Mouse (Mus musculus) spleen, postnatal 4 days (tissue): ENCODE measurements around the gene Lrrc75b.
"Not testable (repeated sequence)": the region's sequence is repeated elsewhere in the genome, so short reads cannot be mapped to it uniquely, and the experiment has no call there.

Experiments
- DNase-seq, 2 experiments: peaks; one replicate each; pipeline ENCODE4 v3.0.0; 2022; ENCODE audit warnings: low spot score in 2 of 2

Gene Lrrc75b

DNA sequence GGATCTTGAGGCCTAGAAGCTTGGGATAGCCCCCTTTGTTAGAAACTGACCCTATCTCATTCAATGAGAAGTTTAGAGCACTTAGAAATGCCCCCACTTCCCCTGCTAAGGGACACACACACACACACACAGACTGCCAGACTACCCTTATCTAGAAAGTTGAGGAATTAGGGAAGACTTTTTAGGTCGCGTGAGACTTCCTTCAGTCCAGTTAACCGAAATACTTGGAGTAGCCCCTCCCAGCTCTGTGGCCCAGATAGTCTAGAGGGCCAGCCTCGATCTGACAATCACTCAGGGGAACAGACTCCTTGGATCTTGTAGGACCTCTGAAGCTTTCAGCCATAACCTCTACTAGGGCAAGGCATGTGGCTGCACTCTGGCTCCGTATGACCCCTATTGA, 7.9 kb upstream of the Lrrc75b start:
- no peak for DNase-seq

- DNase-seq = not testable (repeated sequence)
Observed at GRCm38 (mm10) chr10:75566765-75567164, 6.6 kb upstream of the Lrrc75b start.

DNA sequence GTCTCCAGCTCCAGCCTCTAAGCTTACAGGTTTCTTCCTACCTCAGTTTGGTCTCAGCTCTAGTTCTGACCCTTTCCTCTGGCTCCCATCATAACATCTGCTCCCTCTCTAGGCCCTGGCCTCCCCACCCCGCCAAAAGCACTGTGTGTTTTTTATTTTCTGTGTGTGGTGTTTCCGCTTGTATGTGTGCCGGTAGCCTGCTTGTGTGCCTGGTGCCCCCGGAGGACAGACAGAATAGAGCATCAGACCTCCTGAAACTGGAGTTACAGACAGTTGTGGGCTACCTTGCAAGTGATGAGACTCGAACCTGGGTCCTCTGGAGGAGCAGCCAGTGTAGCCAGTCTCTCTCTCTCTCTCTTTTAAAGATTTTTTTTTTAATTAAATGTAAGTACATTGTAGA, 6.2 kb upstream of the Lrrc75b start:
- DNase-seq = no peak

GRCm38 (mm10) chr10:75565906-75566305, 5.8 kb upstream of the Lrrc75b start:
- no peak for DNase-seq

DNA sequence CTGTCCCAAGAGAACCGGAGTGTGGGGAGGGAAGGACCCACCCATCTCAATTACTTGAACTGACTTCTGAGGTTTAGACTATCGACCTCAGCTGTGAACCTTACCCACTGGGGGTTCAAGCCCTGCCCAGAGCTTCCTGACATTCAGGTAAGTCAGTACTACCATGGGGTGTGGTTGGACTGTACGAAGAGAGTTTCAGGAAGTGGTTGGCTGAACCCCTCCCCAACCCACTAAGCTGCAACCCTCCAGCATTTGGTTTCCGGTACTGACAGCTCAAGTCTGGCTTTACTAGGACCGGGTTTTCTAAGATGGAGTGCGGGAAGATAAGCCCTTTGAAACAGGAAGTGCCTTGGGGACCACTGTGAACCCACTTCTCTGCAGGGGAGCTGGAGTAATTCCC, 5.3 kb upstream of the Lrrc75b start:
- DNase-seq = peak in 1 of 2 experiments; percentile 49

GRCm38 (mm10) chr10:75564687-75565265, 4.6 kb upstream of the Lrrc75b start:
- peak in 1 of 2 experiments; percentile 60 for DNase-seq

DNA sequence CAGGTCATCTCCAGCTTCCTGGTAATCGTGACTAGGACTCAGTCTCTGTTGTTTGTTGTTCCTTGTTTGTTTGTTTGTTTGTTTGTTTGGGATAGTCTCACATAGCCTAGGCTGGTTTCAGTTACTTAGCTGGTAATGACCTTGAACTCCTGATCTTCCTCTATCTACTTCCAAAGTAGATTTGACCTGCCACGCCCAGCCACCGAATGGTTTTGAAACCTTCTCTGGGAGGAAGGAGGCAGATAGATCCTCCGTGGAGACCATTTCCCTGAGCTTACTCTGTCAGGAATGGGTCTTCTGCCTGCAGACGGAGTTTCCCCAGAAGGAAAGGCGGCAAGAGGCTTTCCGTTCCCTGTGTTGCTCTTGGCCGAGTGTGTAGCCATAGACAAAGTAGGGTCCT, 2.5 kb upstream of the Lrrc75b start:
- DNase-seq = no peak

GRCm38 (mm10) chr10:75561071-75561654, 1.0 kb upstream of the Lrrc75b start, which contains the start of gene Ggt1:
Gene Ggt1 (plus strand): TSS chr10:75561604.
- peak in 1 of 2 experiments; percentile 58 for DNase-seq

GRCm38 (mm10) chr10:75560549-75560899, 394 bp upstream of the Lrrc75b start:
- peak in 1 of 2 experiments; percentile 58 for DNase-seq

DNA sequence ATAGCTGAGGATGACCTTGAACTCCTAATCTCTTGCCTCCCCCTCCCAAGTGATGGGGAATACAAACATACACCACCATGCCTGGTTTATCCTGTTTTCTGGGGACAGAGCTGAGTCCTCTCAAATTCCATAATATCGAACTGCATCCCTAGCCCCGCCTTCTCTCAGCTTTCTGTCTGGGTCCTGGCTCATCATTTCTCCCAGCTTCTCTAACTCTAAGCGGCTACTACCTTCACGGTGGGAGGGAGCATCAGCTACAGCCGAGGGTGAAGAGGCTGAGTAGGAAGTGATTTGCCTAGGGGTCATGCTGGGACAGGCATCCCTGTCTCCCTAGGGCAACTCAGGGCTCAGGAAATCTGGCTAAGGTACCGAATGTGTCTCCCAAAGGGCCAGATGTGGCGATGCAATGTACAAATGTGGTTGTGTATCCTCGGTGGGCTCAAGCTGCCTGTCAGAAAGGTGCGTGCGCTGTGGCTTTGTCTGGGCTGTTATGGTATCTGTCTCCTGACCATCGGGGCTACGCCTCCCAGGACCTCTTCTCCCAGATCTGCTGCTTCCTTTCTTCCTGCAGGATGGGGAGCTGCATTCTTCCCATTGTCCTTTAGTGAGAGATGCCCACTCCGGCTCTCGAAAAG, 972 bp downstream of the Lrrc75b start:
- peak in 1 of 2 experiments; percentile 57 for DNase-seq

GRCm38 (mm10) chr10:75558515-75558914, 1.6 kb downstream of the Lrrc75b start:
- DNase-seq = no peak

DNA sequence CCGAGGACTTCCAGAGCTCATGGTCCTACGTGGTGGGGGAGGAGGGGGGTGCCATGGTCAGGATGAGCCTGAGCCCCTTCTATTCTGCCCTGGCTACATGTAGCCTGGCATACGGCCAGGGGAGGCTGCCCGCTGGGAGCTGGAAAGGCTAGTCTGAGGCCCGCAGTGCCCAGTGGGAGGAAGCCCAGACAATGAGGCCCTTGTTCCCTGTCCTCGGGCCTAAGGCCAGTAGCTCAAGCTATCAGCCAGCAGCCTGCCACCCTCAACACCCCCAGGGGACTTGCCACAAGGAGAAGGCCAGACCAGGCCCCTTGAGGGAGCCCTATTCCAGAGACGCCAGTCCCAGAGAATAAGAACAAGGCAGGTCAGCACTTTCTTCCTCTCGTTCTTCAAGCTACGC, 4.1 kb downstream of the Lrrc75b start:
- no peak for DNase-seq

DNA sequence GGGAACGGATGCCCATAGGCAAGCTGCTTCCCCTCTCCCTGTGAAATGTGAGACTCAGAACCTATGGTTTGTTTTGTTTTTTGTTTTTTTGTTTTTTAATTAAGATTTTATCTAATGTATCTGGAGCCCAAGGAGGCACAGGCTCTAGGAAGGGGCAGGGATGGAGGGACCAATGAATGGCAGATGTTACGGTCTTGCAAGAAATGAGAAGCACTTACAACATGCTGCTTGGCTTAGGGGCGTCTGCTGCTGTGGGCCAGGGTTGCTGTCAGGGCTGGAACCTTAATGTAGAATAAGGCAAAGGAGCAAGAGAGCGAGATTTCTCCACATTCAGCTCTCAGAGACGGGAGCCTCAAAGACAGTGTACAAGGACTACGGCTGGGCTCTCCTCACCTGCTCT, 4.6 kb downstream of the Lrrc75b start:
- no peak for DNase-seq

GRCm38 (mm10) chr10:75554090-75554489, 6.0 kb downstream of the Lrrc75b start:
- no peak for DNase-seq

DNA sequence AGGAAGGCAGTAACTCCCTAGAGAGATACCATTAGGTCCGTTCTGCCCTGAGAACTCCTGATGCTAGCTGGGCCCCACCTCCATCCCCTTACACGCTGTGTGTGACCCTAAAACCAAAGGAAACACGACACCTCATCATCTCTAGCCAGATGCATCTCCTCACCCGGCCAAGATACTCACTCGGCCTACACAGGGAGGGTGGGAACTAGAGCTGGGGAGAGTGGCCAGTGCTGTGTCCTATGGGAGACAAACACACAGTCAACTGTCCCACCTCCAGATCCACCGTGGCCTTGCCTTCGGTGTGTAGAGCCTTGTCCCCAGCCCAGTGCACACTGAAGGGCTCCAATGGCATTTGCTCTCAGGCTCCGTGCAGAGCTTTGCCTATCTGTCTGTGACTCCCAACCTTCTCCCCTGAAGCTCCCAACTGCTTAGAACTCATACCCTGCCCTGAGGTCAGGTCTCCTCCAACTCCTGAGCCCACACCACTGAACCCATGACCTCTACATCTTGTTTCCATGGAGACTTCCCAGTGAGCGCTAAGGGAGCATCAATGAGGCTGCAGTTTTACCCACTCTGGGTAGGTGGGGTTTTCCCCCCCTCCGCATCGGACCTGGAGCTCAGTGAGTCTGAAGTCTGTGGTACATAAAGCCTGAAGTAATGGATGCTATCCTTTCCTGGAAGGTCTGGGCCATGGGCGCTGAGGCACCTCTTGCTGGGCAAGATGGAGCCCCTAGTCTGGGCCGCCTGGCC, 7.3 kb downstream of the Lrrc75b start:
- no peak for DNase-seq

GRCm38 (mm10) chr10:75552106-75552505, 8.0 kb downstream of the Lrrc75b start:
- DNase-seq = no peak

DNA sequence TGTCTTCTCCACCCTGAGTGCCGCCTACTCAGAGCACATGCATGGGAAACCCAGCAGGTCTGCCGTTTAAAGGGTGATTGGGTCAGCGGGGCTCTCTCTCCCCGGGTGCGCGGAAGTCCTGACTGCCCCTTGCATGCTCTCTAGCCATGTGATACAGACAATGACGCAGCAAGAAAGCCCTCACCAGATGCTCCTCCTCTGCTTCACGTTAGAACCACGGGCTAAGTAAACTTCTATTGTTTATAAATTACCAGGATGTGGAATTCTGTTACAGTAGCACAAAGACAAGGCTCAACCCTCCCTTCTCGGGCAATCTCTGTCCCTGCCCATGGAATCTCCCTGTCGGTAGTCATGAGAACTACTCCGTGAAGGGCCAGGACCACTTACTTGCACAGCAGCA, 9.0 kb downstream of the Lrrc75b start:
- DNase-seq = no peak

GRCm38 (mm10) chr10:75549886-75550285, 10.2 kb downstream of the Lrrc75b start:
- no peak for DNase-seq

- DNase-seq = no peak
Observed at GRCm38 (mm10) chr10:75548486-75548885, 11.6 kb downstream of the Lrrc75b start.

DNA sequence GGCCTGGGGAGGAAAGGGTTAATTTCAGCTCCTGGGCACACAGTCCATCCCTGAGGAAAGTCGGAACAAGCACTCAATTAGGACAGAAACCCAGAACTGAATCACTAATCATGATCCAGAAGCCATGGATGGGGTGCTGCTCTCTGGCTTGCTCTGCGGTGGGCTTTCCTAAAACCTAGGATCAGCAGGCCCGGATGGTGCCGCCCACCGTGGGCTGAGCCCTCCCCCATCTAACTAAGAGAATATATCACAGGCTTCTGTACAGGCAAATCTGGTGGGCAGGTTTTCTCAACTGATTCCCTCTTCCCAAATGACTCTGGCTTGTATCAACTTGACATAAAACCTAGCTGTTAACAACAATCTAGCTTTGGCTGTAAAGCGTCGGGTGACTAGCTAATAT, 12.2 kb downstream of the Lrrc75b start:
- no peak for DNase-seq

- peak in 1 of 2 experiments; percentile 43 for DNase-seq
Observed at GRCm38 (mm10) chr10:75536123-75536522, 24.0 kb downstream of the Lrrc75b start.

- DNase-seq = peak in 1 of 2 experiments; percentile 22
Observed at GRCm38 (mm10) chr10:75535423-75535822, 24.7 kb downstream of the Lrrc75b start.

DNA sequence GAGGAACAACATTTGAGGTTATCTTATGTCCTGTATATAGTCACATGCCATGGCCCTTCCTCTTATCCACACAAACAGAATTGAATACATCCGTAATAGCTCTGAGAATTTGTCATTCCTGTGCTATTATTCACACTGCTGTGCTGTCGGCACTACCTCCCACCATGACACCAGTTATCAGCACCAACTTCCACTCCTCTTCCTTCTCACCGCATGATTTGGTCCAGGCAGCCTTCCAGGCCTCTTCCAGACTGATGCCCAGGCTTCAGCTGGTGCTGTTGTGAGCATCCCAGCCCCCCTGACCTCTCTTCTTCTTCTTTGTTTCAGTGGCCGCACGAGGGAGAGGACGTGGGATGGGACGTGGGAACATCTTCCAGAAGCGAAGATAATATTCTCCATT, 25.2 kb downstream of the Lrrc75b start:
- DNase-seq = peak in 1 of 2 experiments; percentile 52
